ENCODE assay signal across 16 mouse cellular contexts in the genomic region with DNA sequence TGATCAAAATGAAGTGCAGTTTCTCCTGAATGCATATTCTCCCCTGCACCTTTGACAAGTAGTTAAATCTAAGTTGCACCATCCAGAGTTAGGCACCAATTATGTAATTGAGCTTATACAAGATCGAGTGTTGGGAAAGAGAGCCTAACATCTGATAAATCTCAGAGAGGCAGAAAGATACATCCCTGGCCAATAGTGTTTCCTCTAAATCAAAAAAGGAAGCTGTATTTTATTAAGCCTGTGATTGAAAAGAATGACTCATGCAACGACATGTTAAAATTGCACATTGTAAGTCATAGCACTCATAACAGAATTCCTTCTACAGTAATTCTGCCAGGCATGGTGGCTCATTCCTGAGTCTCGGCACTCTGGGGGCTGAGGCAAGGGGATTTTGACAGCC. TPM values are rescaled to one million over a fixed set of nuclear protein-coding genes. Genes with fewer than 3 reads are reported as not detected.
DNase-seq lines count a peak whose midpoint lies in the region; ATAC-seq and TF ChIP-seq lines count a peak whose summit lies in the region.
"Had no signal": no experiment of that assay in that cellular context is flagged by ENCODE, and none has a peak within 500 bp of the region (broad histone marks: within the 10 kb centered on the region; RNA-seq: fewer than 3 reads in every experiment).

No protein-coding gene starts in this region.

- no peak for ATAC-seq in intestine, embryonic 14.5 days (replicated peaks; ENCODE audit: low FRiP score, low TSS enrichment, low read depth)
- no peak for ATAC-seq in intestine, postnatal 0 days
- ATAC-seq in liver, embryonic 12.5 days = no peak
- ATAC-seq: CD4-positive, CD25-positive, alpha-beta regulatory T cell, adult 4 months had no signal

- no peaks in the 10 kb centered on the region for H3K9me3 ChIP-seq in intestine, embryonic 14.5 days (ENCODE audit: control insufficient read depth, low read length)
- no peaks in the 10 kb centered on the region for H3K9me3 ChIP-seq in intestine, postnatal 0 days (ENCODE audit: control insufficient read depth)
- H3K9me3 ChIP-seq in liver, embryonic 12.5 days (replicated peaks) = no peaks in the 10 kb centered on the region
- H3K9me3 ChIP-seq: hindbrain, embryonic 15.5 days; limb, embryonic 12.5 days; neural tube, embryonic 13.5 days had no signal

- no peaks in the 10 kb centered on the region for H3K27me3 ChIP-seq in intestine, embryonic 14.5 days (replicated peaks; ENCODE audit: control insufficient read depth, insufficient read depth, low read length)
- no peaks in the 10 kb centered on the region for H3K27me3 ChIP-seq in intestine, postnatal 0 days (replicated peaks; ENCODE audit: control insufficient read depth, insufficient read depth, low read length)
- H3K27me3 ChIP-seq in liver, embryonic 12.5 days (replicated peaks) = no peaks in the 10 kb centered on the region
- H3K27me3 ChIP-seq: hindbrain, embryonic 15.5 days; limb, embryonic 12.5 days; neural tube, embryonic 13.5 days had no signal

- H3K36me3 ChIP-seq in intestine, embryonic 14.5 days (ENCODE audit: control insufficient read depth, insufficient read depth, low read length) = no peaks in the 10 kb centered on the region
- no peaks in the 10 kb centered on the region for H3K36me3 ChIP-seq in intestine, postnatal 0 days (ENCODE audit: control insufficient read depth, insufficient read depth)
- no peaks in the 10 kb centered on the region for H3K36me3 ChIP-seq in liver, embryonic 12.5 days
- H3K36me3 ChIP-seq: hindbrain, embryonic 15.5 days; limb, embryonic 12.5 days; neural tube, embryonic 13.5 days had no signal

- no peak overlapping the region for H3K9ac ChIP-seq in intestine, embryonic 14.5 days (ENCODE audit: low read length)
- no peak overlapping the region for H3K9ac ChIP-seq in intestine, postnatal 0 days (ENCODE audit: low read depth, low read length)
- H3K9ac ChIP-seq in liver, embryonic 12.5 days = no peak overlapping the region
- H3K9ac ChIP-seq: hindbrain, embryonic 15.5 days; limb, embryonic 12.5 days; neural tube, embryonic 13.5 days had no signal

- WGBS in intestine, embryonic 14.5 days = 37% methylated on average over 3 of the region's 3 CpGs
- WGBS in intestine, postnatal 0 days = 46% methylated on average over 3 of the region's 3 CpGs
- WGBS in liver, embryonic 12.5 days (ENCODE audit: insufficient replicate concordance) = 46% methylated on average over 3 of the region's 3 CpGs

- no peak for TF ChIP-seq CTCF in intestine, postnatal 0 days (IDR thresholded peaks at IDR 0.05; ENCODE audit: low read depth)
- TF ChIP-seq CTCF in cortical plate, adult 2 months (IDR thresholded peaks at IDR 0.05; ENCODE audit: extremely low read depth, insufficient read depth, low read length) = no peak

- TF ChIP-seq POLR2A in cortical plate, adult 2 months (IDR thresholded peaks at IDR 0.05; ENCODE audit: extremely low read depth, insufficient read depth, low read length) = no peak

- 0 out of 2 replicates have a peak overlapping the region, but pooled peaks have one; percentile 22 for H3K27ac ChIP-seq in intestine, embryonic 14.5 days (ENCODE audit: low read depth)
- no peak overlapping the region for H3K27ac ChIP-seq in intestine, postnatal 0 days (ENCODE audit: low read depth, low read length)
- peak overlapping the region; percentile 46; the same call in 1 of the 2 replicates for H3K27ac ChIP-seq in cortical plate, adult 2 months (ENCODE audit: insufficient read depth, low read length)
- H3K27ac ChIP-seq in liver, embryonic 12.5 days = no peak overlapping the region
- H3K27ac ChIP-seq: hindbrain, embryonic 15.5 days; limb, embryonic 12.5 days; neural tube, embryonic 13.5 days had no signal

- H3K4me3 ChIP-seq in intestine, embryonic 14.5 days (ENCODE audit: low read depth, low read length) = no peak overlapping the region
- no peak overlapping the region for H3K4me3 ChIP-seq in intestine, postnatal 0 days (ENCODE audit: low read depth, low read length)
- no peak overlapping the region for H3K4me3 ChIP-seq in cortical plate, adult 2 months (ENCODE audit: insufficient read depth, low read length)
- H3K4me3 ChIP-seq in liver, embryonic 12.5 days = no peak overlapping the region
- H3K4me3 ChIP-seq: hindbrain, embryonic 15.5 days; limb, embryonic 12.5 days; neural tube, embryonic 13.5 days had no signal

- DNase-seq in intestine, embryonic 14.5 days (ENCODE audit: low spot score) = no peak
- DNase-seq in lung, postnatal 10 days = peak; percentile 14
- no peak for DNase-seq in lung, adult 18-20 months
- DNase-seq in yolk sac, embryonic 10.5 days (ENCODE audit: low spot score) = no peak
- DNase-seq: cerebellum, postnatal 25 days; heart, postnatal 14 days; kidney, adult 18-20 months; kidney, postnatal 25 days; thymus, postnatal 25 days had no signal

- H3K4me1 ChIP-seq in intestine, embryonic 14.5 days (replicated peaks; ENCODE audit: control insufficient read depth, insufficient read depth, low read length) = no peaks in the 10 kb centered on the region
- no peaks in the 10 kb centered on the region for H3K4me1 ChIP-seq in intestine, postnatal 0 days (replicated peaks; ENCODE audit: control insufficient read depth, insufficient read depth, low read length)
- no peaks in the 10 kb centered on the region; the same call in 1 of the 2 replicates for H3K4me1 ChIP-seq in cortical plate, adult 2 months (ENCODE audit: control insufficient read depth, insufficient read depth, low read length)
- no peaks in the 10 kb centered on the region for H3K4me1 ChIP-seq in liver, embryonic 12.5 days
- H3K4me1 ChIP-seq: hindbrain, embryonic 15.5 days; limb, embryonic 12.5 days; neural tube, embryonic 13.5 days had no signal

- H3K4me2 ChIP-seq in intestine, embryonic 14.5 days (ENCODE audit: low read length) = no peak overlapping the region
- no peak overlapping the region for H3K4me2 ChIP-seq in intestine, postnatal 0 days (replicated peaks; ENCODE audit: low read depth)
- no peak overlapping the region for H3K4me2 ChIP-seq in liver, embryonic 12.5 days
- H3K4me2 ChIP-seq: hindbrain, embryonic 15.5 days; limb, embryonic 12.5 days; neural tube, embryonic 13.5 days had no signal

RNA-seq across cellular contexts. Expression of a gene that starts 42.4 kb away (rescaled TPM):
- 26.5 and 28.4 TPM in 2 replicates for polyA plus RNA-seq in intestine, embryonic 14.5 days (2014; fragmentation: Nextera tagmentation; extraction: Ambion mirVana)
- polyA plus RNA-seq in intestine, postnatal 0 days (2015; fragmentation: Nextera tagmentation; extraction: Ambion mirVana) = 11.6 and 13.0 TPM in 2 replicates
- 17.0 and 17.5 TPM in 2 replicates for polyA plus RNA-seq in cortical plate, adult 2 months (2012; rRNA removed)
- 8.5 and 8.9 TPM in 2 replicates for polyA plus RNA-seq in liver, embryonic 12.5 days (2016; fragmentation: Nextera tagmentation; extraction: Ambion mirVana)

Comparison
In these comparisons a context has a peak if more than half of its experiments do, and no peak if none do; other contexts are left out.
1. H3K27ac ChIP-seq: peak in intestine, embryonic 14.5 days (single experiment) and cortical plate, adult 2 months (single experiment); none in intestine, postnatal 0 days (single experiment) and liver, embryonic 12.5 days (single experiment).